Mouse (Mus musculus) layer of hippocampus, postnatal 25 days (tissue): ENCODE results near the gene Sf3b5. TPM values are rescaled to one million over a fixed set of nuclear protein-coding genes. Genes with fewer than 3 reads are reported as not detected.

Source experiments
- DNase-seq, 2 experiments: peaks; one replicate each; pipeline ENCODE4 v3.0.0; 2022; ENCODE audit warnings: mixed read lengths in 2 of 2, low spot score in 1 of 2; ENCODE audit errors: extremely low spot score in 1 of 2
- total RNA-seq, 2 experiments: library from RNA; stranded (reverse); gene quantifications; 2 replicates each; pipeline ENCODE4 v1.2.3; 2021

Sf3b5 gene
- total RNA-seq, result 1 to 10 TPM; 9.3 to 9.8 TPM

- no peak for DNase-seq
These were observed at the start of gene Sf3b5 for GRCm38 (mm10) chr10:13005043-13005442. Sf3b5 (plus strand) TSS chr10:13005343.

GRCm38 (mm10) chr10:12955831-12956230 lies 49.3 kb upstream of the Sf3b5 start:
- no peak for DNase-seq

GRCm38 (mm10) chr10:12957271-12957670 lies 47.9 kb upstream of the Sf3b5 start:
- no peak for DNase-seq

GRCm38 (mm10) chr10:12961546-12961945 lies 43.6 kb upstream of the Sf3b5 start:
- DNase-seq, result no peak

- no peak for DNase-seq
These were observed 42.9 kb upstream of the Sf3b5 start for GRCm38 (mm10) chr10:12962238-12962637.

GRCm38 (mm10) chr10:12963362-12964147 lies 41.6 kb upstream of the Sf3b5 start:
- peak in 1 of 2 experiments; percentile 4 for DNase-seq

GRCm38 (mm10) chr10:12964151-12965075 lies 40.7 kb upstream of the Sf3b5 start, which contains the start of gene Stx11:
Stx11 (minus strand) TSS chr10:12964298.
- DNase-seq, result peak in 1 of 2 experiments; percentile 8

- no peak for DNase-seq
These were observed 39.4 kb upstream of the Sf3b5 start for GRCm38 (mm10) chr10:12965669-12966180.

GRCm38 (mm10) chr10:12974572-12974971 lies 30.6 kb upstream of the Sf3b5 start:
- DNase-seq, result no peak

GRCm38 (mm10) chr10:12975461-12975860 lies 29.7 kb upstream of the Sf3b5 start:
- no peak for DNase-seq

- DNase-seq, result no peak
These were observed 29.2 kb upstream of the Sf3b5 start for GRCm38 (mm10) chr10:12975957-12976356.

GRCm38 (mm10) chr10:12976552-12976951 lies 28.6 kb upstream of the Sf3b5 start:
- DNase-seq, result no peak

GRCm38 (mm10) chr10:12977787-12978212 lies 27.3 kb upstream of the Sf3b5 start:
- DNase-seq, result no peak

GRCm38 (mm10) chr10:12981071-12981470 lies 24.1 kb upstream of the Sf3b5 start:
- no peak for DNase-seq

GRCm38 (mm10) chr10:12983516-12983915 lies 21.6 kb upstream of the Sf3b5 start:
- DNase-seq, result no peak

GRCm38 (mm10) chr10:12985028-12985427 lies 20.1 kb upstream of the Sf3b5 start:
- no peak for DNase-seq

- no peak for DNase-seq
These were observed 18.7 kb upstream of the Sf3b5 start for GRCm38 (mm10) chr10:12986485-12986884.

GRCm38 (mm10) chr10:12986943-12987342 lies 18.2 kb upstream of the Sf3b5 start:
- no peak for DNase-seq

GRCm38 (mm10) chr10:12991953-12992352 lies 13.2 kb upstream of the Sf3b5 start:
- DNase-seq, result no peak

GRCm38 (mm10) chr10:12993411-12994039 lies 11.6 kb upstream of the Sf3b5 start:
- DNase-seq, result no peak
